In genomic region chr2:127338416-127338815, GRCm38 (mm10) we compare ENCODE assay signal across 11 mouse cellular contexts. TPM values are rescaled to one million over a fixed set of nuclear protein-coding genes. Genes with fewer than 3 reads are reported as not detected.
DNase-seq lines count a peak whose midpoint lies in the region; ATAC-seq lines count a peak whose summit lies in the region.
"Had no signal": no experiment of that assay in that cellular context is flagged by ENCODE, and none has a peak within 500 bp of the region (broad histone marks: within the 10 kb centered on the region; RNA-seq: fewer than 3 reads in every experiment).

Gene Astl (plus strand): TSS chr2:127338639.

- H3K9ac ChIP-seq in lung, embryonic 16.5 days (ENCODE audit: low read length): no peak within 1 kb of the TSS
- H3K9ac ChIP-seq in hindbrain, embryonic 15.5 days: no peak within 1 kb of the TSS
- H3K9ac ChIP-seq in neural tube, embryonic 13.5 days: no peak within 1 kb of the TSS

- ATAC-seq in lung, embryonic 16.5 days (ENCODE audit: low read depth): no peak
- no peak for ATAC-seq in hindbrain, embryonic 15.5 days (ENCODE audit: low FRiP score, low read depth)
- ATAC-seq in neural tube, embryonic 13.5 days (ENCODE audit: low read depth): no peak

- H3K27me3 ChIP-seq in heart, embryonic 10.5 days (ENCODE audit: insufficient read depth, poor library complexity, severe bottlenecking): peaks cover 47% of the 10 kb centered on the region
- H3K27me3 ChIP-seq in lung, embryonic 16.5 days (ENCODE audit: control insufficient read depth, insufficient read depth, low read depth, low read length): peaks cover 15% of the 10 kb centered on the region
- peaks cover 23% of the 10 kb centered on the region for H3K27me3 ChIP-seq in hindbrain, embryonic 15.5 days
- H3K27me3 ChIP-seq in neural tube, embryonic 13.5 days: peaks cover 57% of the 10 kb centered on the region

- no peak for DNase-seq in heart, embryonic 10.5 days (ENCODE audit: low spot score)
- no peak for DNase-seq in heart, adult 18-20 months
- no peak for DNase-seq in lung, postnatal 4 days
- DNase-seq in cerebellum, postnatal 10 days: no peak
- DNase-seq in MN1 (ENCODE audit: low spot score): no peak
- DNase-seq: cerebellum, adult 9-11 months; left cerebral cortex, postnatal 4 days had no signal

- 0 out of 2 replicates have a peak, but pooled peaks cover 4% of the 10 kb centered on the region for H3K36me3 ChIP-seq in heart, embryonic 10.5 days
- H3K36me3 ChIP-seq in lung, embryonic 16.5 days (ENCODE audit: control insufficient read depth, insufficient read depth, low read length): no peaks in the 10 kb centered on the region
- H3K36me3 ChIP-seq in hindbrain, embryonic 15.5 days: no peaks in the 10 kb centered on the region
- H3K36me3 ChIP-seq in neural tube, embryonic 13.5 days: no peaks in the 10 kb centered on the region

- H3K4me1 ChIP-seq in heart, embryonic 10.5 days: peaks cover 42% of the 10 kb centered on the region
- peaks cover 3% of the 10 kb centered on the region; the same call in 1 of the 2 replicates for H3K4me1 ChIP-seq in lung, embryonic 16.5 days (replicated peaks; ENCODE audit: control insufficient read depth, insufficient read depth, low read length)
- peaks cover 19% of the 10 kb centered on the region for H3K4me1 ChIP-seq in hindbrain, embryonic 15.5 days (replicated peaks)
- H3K4me1 ChIP-seq in neural tube, embryonic 13.5 days (replicated peaks): peaks cover 12% of the 10 kb centered on the region

- H3K4me3 ChIP-seq in heart, embryonic 10.5 days: peak within 1 kb of the TSS; percentile 72
- peak within 1 kb of the TSS; percentile 56 for H3K4me3 ChIP-seq in lung, embryonic 16.5 days (ENCODE audit: low read length)
- H3K4me3 ChIP-seq in hindbrain, embryonic 15.5 days: peak within 1 kb of the TSS; percentile 53; the same call in 1 of the 2 replicates
- H3K4me3 ChIP-seq in neural tube, embryonic 13.5 days: peak within 1 kb of the TSS; percentile 54

- peak within 1 kb of the TSS; percentile 84 for H3K4me2 ChIP-seq in lung, embryonic 16.5 days (ENCODE audit: low read depth, low read length)
- peak within 1 kb of the TSS; percentile 93 for H3K4me2 ChIP-seq in hindbrain, embryonic 15.5 days
- peak within 1 kb of the TSS; percentile 85 for H3K4me2 ChIP-seq in neural tube, embryonic 13.5 days

- 78% methylated on average over 4 of the region's 4 CpGs for WGBS in heart, embryonic 10.5 days
- 73% methylated on average over 4 of the region's 4 CpGs for WGBS in lung, embryonic 16.5 days
- WGBS in hindbrain, embryonic 15.5 days: 90% methylated on average over 4 of the region's 4 CpGs
- WGBS in neural tube, embryonic 13.5 days: 91% methylated on average over 4 of the region's 4 CpGs

- H3K9me3 ChIP-seq in heart, embryonic 10.5 days: no peaks in the 10 kb centered on the region
- no peaks in the 10 kb centered on the region for H3K9me3 ChIP-seq in lung, embryonic 16.5 days (ENCODE audit: control insufficient read depth, low read length)
- H3K9me3 ChIP-seq in hindbrain, embryonic 15.5 days: no peaks in the 10 kb centered on the region
- no peaks in the 10 kb centered on the region for H3K9me3 ChIP-seq in neural tube, embryonic 13.5 days

- H3K27ac ChIP-seq in heart, embryonic 10.5 days: no peak within 1 kb of the TSS
- H3K27ac ChIP-seq in lung, embryonic 16.5 days (ENCODE audit: low read length): no peak within 1 kb of the TSS
- no peak within 1 kb of the TSS for H3K27ac ChIP-seq in hindbrain, embryonic 15.5 days (replicated peaks)
- H3K27ac ChIP-seq in neural tube, embryonic 13.5 days (replicated peaks): no peak within 1 kb of the TSS

RNA-seq across cellular contexts. Expression of gene Astl, which starts in this region (rescaled TPM):
- polyA plus RNA-seq in heart, embryonic 10.5 days (2016; fragmentation: Nextera tagmentation; extraction: Ambion mirVana): 0.08 TPM in 1 of 2 replicates, not detected in the other
- total RNA-seq in heart, adult 18-20 months (2021): not detected
- not detected in 2 replicates for polyA plus RNA-seq in lung, embryonic 16.5 days (2015; fragmentation: Nextera tagmentation; extraction: Ambion mirVana)
- polyA plus RNA-seq in hindbrain, embryonic 15.5 days (2015; fragmentation: Nextera tagmentation; extraction: Ambion mirVana): not detected in 2 replicates
- not detected in 2 replicates for polyA plus RNA-seq in neural tube, embryonic 13.5 days (2015; fragmentation: Nextera tagmentation; extraction: Ambion mirVana)
- total RNA-seq: left cerebral cortex, postnatal 4 days had no signal
- polyA plus RNA-seq: forebrain, embryonic 11.5 days had no signal
